Mouse (Mus musculus): ENCODE measurements around the gene Ctc1.
A peak's percentile ranks its signal among the peaks of the same experiment; 100 is the strongest.

The Ctc1 gene

DNA sequence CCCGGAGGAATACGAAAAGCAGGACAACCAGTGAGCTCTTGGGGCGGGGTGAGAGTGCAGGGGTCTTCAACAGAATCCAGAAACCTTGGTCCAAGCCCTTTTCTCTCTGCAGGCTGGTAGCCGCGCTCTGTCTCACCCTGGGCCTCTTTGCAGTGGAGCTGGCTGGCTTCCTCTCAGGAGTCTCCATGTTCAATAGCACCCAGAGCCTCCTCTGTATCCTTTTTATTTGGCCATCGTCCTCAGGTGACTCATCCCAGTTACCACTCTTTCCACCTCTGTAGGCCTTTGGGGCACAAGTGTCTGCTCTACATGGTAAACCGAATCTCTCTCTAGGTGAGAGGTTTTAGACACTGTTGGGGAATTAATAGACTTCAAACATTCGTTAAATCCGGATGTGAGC lies 55.6 kb downstream of the Ctc1 start:
- no peak for DNase-seq

DNA sequence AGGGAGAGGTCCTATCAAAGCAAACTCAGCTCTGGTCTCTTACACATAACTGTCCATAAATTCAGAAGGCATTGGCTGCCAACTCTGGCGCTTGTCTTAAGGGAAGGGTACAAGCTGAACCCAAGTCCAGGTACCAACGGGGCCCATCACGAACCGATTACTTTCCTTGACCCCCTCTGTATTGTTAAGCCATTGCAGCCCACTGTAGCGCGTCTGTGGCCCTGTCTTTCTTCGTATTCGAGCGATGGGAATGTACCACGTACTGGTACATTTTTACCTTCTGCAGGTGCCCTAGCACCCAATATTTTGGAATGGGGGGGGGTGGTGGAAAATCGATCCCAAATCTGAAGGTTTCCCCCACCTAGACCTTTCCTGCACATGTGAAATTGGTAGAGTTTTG lies 56.5 kb downstream of the Ctc1 start:
- no peak for DNase-seq

DNA sequence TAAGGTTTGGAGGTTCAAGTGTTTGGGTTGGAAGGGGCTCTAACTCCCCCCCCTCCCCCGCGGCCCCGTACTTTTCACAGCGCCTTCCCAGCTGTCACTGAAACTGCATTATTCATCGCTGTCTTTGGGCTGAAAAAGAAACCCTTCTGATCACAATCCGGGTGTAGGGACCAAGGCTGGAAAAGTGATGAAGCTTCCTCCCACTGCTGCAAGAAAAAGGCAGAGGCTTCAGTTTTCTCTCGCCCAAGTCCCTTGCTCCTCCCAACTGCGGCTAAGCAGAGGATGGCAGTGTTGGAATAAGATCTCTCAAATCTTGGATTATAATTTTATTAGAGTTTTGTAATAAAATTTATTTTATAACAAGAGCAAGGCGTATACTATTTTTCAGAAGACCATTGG lies 57.0 kb downstream of the Ctc1 start:
- peak; percentile 38 for DNase-seq

DNA sequence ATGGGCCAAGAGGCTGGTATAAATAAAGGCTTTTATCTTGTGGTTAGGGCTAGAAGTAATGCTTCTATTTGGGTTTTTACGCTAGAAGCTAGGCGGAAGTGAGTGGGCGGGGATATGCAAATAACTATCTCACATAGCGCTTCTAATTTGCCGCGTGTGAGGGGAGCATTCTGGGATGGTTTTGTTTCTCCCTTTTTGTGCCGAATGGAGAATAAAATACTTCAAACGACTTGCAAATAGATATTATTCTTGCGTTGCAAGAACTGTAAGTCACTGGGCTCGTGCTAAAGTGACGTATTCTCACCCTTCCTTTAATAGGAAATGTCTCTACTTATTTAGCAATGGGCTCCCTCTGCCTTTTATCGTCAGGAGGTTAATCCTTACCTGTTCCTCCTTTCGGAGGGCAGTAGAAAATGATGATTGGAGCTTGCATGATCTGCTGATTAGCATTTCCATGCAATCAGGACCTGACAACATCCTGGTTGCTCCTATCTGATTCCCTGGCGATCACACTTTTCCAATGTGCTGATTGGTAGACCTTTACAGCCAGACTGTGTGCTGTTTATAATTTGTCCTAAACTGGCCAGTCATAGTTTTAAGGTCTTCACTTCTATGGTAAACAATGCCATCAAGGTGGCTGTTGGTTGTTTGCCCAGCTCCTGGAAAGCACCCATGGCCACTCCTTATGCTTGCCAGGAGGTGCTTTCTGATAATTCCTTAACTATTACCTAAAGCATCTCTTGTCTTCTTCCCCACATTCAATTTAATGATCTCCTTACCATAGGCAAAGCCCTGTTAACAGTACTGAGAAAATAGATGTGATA lies 57.6 kb downstream of the Ctc1 start:
- peak; percentile 85 for DNase-seq

DNA sequence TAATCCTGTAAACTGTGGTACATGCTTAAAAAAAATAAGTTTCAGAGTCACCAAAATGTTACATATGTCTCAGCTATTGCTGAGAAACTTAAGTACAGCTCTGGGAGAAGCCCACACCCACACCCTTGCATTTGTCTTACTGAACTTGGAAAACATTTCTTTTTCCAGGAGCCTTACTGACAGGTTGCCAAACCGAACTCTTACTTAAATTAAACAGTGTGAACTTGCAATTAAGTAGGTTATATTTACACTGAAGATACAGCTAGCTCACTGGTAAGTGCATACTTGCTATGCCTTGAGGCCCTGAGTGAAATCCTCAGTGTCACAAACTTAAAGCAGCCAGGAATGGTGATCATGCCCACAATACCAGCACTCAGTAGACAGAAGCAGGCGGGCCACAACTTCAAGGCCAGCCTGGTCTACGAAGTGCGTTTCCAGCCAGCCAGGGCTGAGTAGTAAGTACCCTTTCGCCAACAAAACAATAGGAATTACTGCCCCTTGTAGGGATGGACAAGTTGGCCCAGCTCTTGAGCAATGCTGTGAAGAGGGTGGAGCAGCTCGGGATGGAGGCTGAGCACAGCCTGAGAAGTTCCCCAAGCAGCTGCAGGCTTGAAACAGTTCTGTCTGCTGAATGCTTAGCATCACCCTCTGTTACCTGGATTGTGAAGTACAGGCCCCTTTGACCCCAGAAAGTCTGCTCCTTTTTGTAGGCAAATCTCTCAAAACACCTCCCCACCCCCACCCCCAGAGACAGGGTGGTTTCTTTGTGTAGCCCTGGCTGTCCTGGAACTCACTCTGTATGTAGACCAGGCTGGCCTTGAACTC lies 58.5 kb downstream of the Ctc1 start:
- DNase-seq = no peak

DNA sequence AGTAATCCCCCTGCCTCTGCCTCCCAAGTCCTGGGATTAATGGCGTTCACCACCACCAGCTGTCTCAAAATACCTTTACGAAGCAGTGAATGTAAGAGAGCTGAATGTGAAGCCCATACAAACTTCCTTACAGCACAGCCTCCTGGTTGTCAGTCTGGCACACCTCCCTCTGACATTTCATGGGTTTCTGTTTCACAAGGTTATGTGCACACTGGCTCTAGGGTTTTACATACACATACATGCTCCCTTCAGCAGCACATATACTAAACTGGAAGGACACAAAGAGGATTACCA lies 59.0 kb downstream of the Ctc1 start:
- no peak for DNase-seq

DNA sequence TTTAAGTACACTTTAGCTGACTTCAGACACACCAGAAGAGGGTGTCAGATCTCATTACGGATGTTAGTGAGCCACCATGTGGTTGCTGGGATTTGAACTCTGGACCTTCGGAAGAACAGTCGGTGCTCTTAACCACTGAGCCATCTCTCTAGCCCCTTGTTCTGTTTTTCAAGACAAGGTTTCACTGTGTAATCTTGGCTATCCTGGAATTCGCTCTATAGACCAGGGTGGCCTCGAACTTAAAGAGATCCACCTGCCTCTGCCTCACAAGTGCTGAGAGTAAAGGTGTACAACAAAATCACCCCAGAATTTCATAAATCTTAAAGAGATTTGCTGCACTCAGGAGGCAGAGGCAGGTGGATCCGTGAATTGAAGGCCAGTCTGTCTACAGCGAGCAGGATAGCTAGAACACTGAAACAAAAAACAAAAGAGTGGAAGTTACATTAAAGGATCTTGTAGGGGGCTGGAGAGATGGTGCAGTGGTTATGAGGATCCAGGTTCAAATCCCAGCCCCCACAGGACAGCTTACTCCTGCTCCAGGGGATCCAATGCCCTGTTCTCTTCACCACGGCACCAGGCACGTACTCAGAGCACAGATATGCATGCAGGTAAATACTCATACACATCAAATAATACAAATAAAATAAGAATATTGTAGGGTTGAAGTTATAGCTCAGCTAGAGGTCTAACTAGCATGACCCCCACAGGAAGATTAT lies 60.2 kb downstream of the Ctc1 start:
- DNase-seq = no peak

DNA sequence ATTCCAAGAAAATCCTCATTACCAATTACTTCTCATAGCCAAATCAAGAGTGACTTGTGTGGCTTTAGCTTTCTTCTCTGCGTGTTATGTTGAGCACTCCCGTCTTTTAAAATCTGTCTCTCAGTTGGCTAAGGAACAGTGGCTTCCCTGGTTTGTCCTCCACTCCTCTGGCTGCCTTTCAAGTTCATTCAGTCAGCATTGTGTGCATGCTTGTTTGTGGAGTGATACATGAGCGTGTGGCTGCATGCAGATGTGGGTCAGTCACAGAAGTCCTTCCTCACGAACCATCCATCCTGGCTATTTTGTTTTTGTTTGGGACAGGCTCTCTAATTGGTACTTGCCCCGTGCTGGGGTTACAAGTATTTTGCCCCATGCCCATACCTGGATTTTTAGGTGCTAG lies 60.9 kb downstream of the Ctc1 start:
- DNase-seq = no peak

DNA sequence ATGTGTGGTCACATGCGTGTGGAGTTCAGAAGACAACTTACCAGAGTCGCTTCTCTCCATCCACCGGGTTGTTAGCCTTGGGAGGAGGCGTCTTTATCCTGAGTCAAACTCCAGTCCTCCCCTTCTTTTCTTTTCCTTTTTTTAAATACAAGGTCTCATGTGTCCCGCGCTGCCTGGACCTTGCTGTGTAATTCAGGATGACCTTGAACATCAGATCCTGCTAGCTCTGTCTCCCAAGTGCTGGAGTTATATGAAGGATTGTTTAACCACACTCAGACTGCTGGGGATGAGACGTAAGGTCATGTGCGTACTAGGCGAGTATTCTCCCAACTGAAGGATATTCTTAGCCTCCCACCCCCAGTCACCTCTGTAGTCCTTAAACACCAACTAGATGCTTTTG lies 61.6 kb downstream of the Ctc1 start:
- DNase-seq = no peak

DNA sequence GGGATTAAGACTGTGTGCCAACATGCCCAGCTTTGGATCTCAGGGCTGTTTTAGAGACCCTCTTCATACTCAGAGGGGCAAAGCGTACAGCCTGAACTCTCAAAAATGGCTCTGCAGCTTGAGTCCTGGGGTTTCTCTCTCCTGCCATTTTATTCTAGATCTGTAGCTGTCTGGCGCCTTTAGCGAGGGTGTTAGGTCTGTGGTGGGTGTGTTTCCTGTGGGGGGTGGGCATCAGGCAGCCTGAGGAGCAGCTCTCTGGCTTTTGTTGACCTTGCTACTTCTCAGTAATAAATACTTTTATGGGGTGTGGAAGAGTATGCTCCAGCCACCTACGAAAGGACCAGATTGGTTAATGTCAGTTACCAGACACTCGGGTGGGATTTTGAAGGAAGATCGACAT lies 62.3 kb downstream of the Ctc1 start:
- no peak for DNase-seq

DNA sequence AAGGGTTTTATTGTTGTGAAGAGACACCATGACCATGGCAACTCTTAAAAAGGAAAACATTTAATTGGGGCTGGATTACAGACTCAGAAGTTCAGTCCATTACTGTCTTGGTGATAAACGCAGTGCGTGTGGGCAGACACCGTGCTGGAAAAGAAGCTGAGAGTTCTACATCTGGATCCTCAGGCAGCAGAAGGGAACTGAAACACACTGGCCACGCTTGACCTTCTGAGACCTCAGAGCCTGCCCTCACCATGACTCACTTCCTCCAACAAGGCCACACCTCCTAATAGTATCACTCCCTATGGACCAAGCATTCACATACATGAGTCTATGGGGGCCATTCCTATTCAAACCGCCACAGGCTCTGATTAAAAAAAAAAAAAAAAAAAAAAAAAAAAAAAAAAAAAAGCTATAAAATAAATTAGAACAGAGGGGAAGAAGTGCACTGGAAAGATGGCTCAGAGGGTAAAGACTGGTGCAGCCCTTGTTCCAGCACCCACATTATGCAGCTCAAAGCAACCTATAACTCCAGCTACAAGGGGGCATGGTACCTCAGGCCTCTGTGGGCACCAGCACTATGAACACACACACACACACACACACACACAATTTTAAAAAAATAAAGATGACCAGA lies 63.2 kb downstream of the Ctc1 start:
- DNase-seq = no peak

DNA sequence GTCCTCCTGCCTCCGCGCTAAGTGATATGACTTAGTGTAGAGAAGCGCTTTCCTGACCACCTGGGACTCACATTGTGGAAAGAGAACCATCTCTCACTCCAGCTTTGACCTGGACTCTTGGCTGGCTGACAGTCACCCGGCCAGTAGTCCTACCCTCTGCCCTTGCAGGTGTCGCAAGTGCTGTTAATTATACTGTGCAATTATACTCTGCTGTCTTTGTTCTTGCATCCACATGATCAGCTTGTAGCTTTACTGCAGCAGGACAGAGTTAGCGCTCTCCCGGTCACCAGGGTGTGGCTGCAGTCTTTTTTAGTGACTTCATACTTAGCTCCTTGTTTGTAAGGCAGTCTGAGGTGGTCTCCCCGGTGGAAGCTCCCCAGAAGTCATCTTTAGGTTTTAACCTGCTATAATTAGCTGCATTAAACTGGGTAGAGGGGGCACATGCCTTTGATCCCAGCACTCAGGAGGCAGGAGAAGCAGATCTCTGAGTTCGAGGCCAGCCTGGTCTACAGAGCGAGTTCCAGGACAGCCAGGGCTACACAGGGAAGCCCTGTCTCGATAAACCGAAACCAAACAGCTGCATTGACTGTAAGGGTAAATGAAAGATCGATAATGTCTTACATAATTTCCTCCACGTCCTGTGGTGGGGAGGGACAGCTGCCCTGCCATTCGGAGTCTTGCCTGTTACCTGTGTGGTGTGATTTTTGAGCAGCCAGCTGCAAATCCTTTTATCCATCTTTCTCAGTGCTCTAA lies 64.6 kb downstream of the Ctc1 start:
- no peak for DNase-seq

DNA sequence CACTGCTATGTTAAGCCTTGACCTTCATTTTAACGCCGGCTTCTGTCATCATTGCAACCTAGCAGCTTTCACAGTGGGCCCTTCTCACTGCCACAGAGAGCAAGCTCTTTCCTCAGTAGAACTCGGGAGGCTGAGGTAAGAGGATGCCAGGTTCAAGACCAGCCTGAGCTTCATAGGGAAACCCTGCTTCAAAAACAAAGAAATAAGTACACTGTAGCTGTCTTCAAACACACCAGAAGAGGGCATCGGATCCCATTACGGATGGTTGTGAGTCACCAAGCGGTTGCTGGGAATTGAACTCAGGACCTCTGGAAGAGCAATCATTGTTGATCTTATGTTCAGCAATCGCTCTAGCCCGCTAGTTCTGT lies 65.1 kb downstream of the Ctc1 start:
- no peak for DNase-seq

DNA sequence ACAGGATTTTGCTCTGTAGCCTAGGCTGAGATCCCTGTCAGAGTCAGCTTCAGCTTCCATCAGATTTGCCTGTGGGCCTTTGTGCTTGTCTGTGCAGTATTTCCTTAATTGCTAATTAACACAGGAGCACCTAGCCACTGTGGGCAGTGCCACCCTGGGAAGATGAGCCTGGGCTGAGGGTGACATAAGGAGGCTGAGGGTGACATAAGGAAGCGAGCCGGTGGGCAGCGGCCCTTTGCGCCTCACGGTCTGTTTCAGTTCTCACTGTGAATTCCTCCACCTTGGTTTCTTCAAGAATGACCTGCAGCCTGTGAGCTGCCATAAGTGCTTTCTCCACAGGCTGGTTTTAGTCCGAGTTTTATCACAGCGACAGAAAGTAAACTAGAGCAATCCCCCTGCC lies 65.9 kb downstream of the Ctc1 start:
- no peak for DNase-seq

DNA sequence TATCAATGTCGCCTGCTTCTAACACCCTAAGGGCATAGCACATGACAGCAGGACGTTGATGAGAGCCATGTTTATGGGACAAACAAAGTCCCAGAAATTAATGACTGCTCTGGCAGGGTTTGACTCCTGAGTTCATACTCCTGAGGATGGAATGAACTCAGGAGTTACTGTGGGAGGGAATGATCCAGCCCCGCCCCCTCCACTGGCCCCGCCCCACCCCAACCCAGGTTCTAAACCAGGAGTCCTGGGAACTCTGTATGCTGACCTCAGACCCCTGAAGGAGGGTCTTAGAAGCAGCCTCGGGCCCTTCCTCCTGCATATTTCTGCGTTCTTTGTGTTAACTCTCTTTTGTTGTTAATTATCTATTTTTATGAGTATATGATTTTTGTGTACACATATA lies 69.9 kb downstream of the Ctc1 start:
- DNase-seq = no peak

All from liver (tissue).